Mouse (Mus musculus): Measurements from ENCODE around the gene Gm12216. TPM values are rescaled to one million over a fixed set of nuclear protein-coding genes. Genes with fewer than 3 reads are reported as not detected.
"Not testable (repeated sequence)": the region's sequence is repeated elsewhere in the genome, so short reads cannot be mapped to it uniquely, and the experiment has no call there.

The Gm12216 gene
- total RNA-seq, 2 experiments from 2014 or later = 3.5 to 4.0 TPM

DNA sequence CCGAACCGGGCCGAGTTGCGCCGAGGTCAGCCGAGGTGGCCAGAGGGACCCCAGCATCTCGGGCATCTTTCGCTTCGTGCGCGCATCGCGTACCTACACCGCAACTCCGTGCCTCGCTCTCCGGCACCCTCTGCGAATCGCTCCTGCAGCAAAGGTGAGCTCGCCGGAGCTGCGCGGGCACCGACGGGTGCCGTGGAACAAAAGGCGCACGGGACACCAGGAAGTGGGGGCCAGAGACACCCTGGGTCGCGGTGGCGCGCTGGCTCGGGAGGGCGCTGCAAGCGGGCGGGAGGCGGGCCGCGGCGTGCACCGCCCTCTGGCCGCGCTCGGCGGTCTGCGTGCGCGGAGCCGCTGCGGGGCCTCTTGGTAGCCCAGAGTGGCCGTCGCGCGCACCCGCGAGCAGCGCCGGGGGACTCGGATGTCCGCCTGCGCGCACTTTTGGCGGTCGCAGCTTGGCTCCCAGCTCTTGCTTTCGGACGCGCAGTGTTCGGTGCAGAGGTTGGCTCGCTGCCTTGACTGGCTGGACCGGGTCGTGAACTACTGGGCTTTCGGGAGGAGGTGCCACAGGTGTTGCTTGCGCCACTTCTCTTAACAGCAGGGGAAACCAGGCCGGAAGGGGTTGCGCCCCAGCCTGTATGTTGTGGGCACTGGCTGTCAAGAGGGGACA is 88.8 kb downstream of the Gm12216 start:
- peak; percentile 88 for DNase-seq

DNA sequence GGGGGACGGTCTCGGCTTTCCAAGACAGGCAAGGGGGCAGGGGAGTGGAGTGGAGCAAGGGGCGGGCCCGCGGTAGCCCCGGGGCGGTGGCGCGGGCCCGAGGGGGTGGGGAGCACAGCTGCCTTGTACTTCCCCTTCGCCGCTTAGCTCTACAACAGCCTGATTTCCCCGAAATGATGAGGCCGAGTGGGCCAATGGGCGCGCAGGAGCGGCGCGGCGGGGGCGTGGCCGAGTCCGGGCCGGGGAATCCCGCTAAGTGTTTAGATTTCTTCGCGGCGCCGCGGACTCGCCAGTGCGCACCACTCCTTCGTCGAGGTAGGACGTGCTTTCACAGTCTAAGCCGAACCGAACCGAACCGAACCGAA is 89.3 kb downstream of the Gm12216 start, which contains the start of gene Irf1:
Gene Irf1 (plus strand): TSS at position 255 of the 365 bp plus-strand sequence.
- DNase-seq = peak; percentile 92

- no peak for DNase-seq
These were observed 89.9 kb downstream of the Gm12216 start for GRCm38 (mm10) chr11:53769185-53769576.

DNA sequence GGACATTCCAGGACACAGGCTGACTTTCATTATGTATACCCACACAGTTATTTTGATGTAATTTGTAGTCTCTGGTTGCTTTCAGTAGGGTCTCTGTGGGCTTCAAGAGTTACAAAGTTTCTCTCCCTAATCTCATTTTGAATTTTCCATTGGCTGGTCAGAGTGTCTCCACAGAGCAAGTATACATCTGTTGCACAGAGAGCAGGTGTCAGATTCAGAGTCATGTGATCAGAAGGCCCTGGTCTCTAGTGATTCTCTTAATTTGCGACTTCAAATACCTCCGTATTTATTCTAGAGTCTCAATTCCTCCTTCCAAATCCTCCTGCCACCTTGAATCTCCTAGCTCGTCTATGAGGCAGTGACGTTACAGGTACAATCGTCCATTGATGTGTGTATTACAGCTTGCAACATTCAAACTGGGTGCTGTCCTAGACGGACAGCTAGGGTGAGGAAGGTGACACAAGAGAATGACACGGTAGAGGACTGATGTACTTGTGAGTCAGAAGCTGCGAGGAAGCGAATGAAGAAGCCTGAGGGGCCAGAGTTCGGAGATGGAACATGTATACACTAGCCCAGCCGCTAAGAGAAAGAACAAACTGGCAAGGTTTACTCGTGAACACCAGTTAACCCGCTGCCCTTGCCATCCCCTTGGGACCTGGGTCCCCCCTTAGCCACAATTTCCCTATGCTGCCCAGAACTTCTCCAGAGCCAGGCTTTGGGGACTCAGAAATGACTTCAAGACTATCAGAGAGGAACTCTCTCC is 90.5 kb downstream of the Gm12216 start:
- no peak for DNase-seq

GRCm38 (mm10) chr11:53764581-53764980 is 94.5 kb downstream of the Gm12216 start:
- no peak for DNase-seq

DNA sequence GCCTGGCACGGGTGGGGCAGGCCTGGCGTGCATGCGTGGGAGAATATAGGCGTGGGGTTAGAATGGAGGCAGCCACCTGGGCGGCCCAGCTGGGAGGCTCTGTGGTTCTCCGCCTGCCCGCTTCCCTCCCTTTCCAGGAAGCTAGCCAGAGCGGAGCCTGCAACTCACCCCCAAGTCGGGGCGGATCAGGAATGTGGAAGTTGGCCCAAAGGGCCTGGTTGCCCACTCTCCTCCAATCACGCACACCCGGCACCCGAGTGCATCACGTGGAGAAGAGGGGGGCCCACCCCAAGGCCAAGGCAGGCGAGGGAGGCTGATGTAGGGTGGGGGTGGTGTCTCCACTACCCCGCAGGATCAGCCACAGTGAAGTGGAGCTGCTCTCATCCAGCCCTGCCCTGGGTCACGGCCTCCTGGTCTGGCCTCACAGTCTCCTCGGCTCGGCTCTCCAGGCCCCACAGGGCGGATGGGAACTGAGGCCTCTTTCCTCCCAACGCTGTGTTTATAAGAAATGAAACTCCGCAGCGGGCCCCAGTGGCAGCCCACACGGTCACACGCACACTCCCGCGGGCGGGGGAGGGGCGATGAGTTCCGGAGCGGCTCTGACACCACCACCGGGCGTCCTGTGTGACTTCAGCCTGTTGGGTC is 95.4 kb downstream of the Gm12216 start:
- DNase-seq = peak; percentile 93

DNA sequence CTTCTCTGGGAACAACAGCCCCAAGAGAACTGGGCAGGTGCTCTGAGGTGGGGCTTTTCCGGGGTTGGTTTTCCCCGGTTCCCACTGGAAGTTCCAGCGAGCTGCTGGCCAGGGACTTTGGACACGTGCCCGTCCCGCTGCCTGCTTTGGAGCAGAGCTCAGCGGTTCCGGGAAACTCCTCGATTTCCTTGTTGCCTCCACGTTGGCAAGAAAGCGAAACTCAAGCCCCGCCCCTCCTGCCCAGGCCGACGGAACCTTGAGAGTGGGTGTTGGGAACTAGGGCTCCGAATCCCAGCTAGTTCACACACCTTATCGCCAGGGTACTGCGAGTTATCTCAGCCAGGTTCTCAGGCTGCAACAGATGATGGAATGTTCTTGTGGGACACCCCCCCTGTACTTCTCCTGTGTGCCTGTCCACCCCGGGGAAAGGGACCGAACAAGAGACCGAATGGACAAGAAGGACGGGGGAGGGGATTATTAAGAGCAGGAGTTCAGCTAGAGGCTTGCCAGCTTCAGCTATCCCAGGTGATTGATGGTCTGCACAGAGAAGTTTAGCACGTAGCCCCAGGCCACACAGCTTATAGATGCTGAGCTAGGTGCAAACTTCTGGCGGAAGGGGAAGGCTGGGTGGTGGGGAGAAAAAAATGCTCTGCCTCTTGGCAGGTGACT is 96.1 kb downstream of the Gm12216 start:
- DNase-seq = peak; percentile 85

GRCm38 (mm10) chr11:53762426-53762825 is 96.6 kb downstream of the Gm12216 start:
- no peak for DNase-seq

DNA sequence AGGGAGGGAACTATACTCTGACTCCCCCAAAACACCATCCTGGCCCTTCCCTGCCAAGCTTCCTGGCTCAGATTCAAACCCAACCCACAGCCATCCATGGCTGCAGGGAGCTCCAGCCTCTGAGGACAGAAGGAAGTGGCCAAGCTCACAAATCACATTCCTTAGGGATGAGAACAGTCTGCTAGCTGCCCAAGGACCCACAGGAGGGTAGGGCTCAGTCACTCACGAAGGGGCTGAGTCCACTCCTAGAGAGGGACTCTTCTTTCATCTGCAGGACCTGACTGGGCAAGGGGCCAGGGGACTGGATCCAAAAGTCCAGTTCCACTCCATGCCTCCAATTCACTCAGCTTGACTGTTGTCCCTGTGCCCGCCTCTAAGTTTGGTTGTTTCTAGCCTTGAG is 97.2 kb downstream of the Gm12216 start:
- DNase-seq = peak; percentile 71

GRCm38 (mm10) chr11:53761284-53761683 is 97.8 kb downstream of the Gm12216 start:
- DNase-seq = no peak

DNA sequence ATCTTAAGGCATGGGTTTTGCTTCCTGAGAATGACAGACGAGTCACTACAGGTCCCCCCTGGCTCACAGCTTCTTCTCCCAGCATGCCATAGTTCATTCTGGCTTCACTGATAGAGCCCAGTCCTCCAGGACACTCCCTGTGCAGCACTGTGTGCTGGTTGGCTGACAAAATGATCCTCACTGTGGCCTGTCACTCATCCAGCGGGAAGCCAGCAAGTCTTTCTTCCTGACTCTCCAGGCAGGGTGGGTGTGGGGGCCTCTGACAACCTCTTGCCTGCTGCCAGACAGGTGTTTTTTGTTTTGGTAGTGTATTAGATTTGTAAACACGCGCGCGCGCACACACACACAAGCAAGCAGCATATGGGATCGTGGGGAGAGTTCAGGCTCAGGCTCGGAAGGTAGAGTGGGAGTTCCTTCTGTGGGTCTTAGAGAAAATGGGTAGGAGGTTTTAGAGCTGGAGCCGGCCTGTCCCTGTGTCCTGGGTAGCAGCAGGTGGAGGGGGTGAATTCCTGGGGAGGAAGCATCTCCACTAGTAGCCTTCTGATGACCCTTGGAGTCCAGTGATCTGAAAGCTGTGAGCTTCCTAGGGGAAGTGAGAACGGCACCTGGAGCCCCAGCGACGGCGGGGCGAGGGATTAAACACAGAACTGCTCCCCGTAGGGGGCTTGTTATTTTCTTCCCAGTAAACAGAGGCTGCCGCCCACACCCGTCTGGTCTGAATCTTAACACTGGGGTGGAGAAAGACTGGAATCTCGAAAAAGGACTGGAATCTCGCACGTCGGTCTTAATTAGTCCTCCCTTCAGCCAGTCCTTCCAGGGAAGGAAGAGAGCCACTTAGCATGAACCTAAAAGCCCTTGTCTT is 99.3 kb downstream of the Gm12216 start:
- no peak for DNase-seq

DNA sequence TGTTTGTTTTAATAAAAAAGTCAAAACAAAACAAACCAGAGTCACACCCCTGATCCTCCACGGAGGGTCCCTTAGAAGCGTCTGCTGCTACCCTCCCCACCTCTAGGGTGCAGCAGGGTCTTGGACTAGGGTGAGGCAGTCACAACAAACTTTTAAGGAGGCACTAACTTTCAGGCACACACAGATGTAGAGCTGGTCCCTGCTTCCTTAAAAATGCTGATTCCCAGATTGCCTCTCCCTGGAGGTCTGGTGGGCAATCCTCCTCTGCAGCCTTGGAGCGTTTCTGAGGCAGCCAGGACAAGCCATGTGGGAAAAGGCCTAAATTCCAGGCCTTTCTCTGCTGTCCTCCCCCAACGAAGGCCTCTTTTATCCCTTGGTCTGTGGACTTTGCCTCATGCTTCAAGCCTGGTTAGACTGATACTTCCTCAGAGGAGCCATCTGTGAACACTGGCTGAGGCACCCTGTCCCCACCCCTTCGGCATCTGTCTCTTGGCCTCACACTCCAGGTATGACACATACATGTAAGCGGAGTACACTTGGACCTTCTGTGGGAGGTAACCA is 100.2 kb downstream of the Gm12216 start:
- DNase-seq = no peak

DNA sequence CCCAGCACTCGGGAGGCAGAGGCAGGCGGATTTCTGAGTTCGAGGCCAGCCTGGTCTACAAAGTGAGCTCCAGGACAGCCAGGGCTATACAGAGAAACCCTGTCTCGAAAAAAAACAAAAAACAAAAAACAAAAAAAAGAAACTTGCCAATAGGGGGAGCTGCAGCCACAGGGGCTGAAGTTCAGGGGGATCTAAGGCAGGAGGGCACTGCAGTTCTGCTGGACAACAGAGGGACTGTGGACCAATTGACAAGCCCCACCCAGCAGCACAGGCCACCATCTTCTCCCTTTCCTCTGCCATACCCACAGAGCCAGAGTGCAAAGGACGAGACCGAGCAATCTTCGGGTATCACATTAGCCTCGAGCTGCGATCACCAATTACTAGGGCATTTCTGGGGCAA is 101.0 kb downstream of the Gm12216 start:
- DNase-seq = not testable (repeated sequence)

DNA sequence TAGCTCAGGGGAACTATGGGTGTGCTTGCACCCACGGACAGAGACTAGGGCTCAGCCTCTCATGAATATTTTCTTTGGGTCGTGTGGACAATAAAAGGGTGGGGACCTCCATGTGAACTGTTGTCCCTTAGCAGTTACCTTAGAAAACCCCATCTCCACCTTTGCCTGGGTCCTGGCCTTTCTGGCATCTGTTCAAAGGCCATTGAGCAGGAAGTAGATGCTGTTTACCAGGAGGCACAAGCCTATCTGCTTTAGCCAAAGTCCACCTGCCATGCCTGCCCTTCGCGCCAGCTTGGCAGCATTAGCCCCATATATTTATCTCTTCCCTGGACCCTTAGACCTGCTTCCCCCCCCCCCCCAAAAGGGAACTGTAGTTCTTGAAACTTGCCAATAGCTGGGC is 101.4 kb downstream of the Gm12216 start:
- DNase-seq = no peak

DNA sequence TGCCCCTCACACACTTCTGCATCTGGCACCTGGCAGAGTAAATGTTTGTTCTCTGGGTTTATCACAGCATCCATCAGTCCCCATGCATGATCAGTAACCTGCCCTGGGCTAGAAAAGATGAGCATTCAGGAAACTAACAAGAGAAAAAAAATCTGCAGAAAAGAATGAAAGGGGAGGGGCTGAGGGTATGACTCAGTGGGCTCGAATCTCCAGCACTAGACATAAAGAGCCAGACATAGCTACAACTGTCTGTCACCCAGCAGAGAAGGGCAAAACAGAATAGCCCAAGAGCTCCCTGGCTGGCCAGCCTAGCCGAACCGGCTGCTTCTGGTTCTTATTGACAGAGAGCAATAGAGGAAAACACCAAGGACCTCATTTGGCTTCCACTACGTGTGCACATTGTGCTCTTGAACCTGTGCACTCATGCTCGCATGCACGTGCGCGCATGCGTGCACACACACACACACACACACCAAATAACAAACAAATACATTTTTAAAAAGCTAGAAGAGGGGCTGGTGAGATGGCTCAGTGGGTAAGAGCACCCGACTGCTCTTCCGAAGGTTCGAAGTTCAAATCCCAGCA is 104.0 kb downstream of the Gm12216 start:
- DNase-seq = no peak

- no peak for DNase-seq
These were observed 109.2 kb downstream of the Gm12216 start for GRCm38 (mm10) chr11:53749716-53750352.

DNA sequence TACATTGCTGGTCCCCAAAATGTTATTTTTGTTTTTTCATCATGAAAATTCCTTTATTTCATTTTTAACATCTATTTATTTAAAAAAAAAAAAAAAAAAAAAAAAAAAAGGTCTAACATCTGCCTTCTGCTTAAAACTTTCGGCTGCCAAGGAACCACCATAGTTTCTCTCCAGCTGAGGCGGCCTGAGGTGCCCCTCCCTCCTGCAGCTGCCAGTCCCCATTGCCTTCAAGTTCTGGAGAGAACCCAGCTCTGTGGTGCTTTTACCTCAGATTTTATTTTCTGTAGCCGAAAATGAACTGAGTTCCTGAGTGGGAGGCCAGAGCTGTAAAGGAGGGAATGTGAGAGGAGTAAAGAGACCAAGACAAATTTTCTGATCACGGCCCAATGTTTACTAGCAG is 109.8 kb downstream of the Gm12216 start:
- no peak for DNase-seq

DNA sequence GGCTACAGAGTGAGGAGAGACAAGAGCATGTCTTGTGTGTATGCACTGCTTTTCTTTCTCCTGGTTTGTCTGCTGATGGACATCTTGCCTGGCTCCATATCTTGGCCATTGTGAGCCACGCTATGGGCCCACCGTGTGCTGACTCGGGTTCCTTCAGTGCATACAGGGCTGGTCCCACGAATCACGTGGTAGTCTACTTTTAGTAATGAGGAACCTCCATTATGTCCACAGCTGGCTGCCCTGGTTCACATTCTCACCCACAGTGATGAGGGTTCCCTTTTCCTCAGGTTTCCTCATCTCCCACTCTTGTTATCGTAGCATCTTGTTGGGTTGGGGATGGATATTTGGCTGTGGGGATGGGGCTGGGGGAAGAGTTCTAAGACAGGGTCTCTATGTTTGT is 110.4 kb downstream of the Gm12216 start:
- no peak for DNase-seq

GRCm38 (mm10) chr11:53747985-53748384 is 111.1 kb downstream of the Gm12216 start:
- DNase-seq = no peak

GRCm38 (mm10) chr11:53745260-53745659 is 113.8 kb downstream of the Gm12216 start:
- DNase-seq = no peak

DNA sequence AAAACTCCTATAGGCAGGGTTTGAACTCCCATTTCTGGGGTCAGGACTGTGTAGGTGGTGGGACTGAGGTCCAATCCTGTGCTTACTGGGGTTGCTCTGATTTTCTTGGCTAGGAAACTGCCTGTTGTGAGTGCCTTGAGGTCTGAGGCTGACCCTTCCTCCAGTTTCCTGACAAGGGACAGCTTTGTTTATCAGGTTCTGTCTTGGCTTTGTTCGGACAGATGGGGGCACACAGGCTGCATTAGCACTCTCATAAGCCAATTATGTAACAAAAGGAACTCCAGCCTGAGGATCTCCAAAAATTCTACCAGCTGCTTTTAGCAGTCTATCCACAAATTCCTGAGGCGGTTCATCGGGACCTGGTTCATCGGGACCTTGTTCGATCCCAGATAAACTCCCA is 116.7 kb downstream of the Gm12216 start:
- no peak for DNase-seq

Measured in gastrocnemius, postnatal 10 days (tissue).